8 mouse cellular contexts compared by ENCODE assay signal in the genomic region with DNA sequence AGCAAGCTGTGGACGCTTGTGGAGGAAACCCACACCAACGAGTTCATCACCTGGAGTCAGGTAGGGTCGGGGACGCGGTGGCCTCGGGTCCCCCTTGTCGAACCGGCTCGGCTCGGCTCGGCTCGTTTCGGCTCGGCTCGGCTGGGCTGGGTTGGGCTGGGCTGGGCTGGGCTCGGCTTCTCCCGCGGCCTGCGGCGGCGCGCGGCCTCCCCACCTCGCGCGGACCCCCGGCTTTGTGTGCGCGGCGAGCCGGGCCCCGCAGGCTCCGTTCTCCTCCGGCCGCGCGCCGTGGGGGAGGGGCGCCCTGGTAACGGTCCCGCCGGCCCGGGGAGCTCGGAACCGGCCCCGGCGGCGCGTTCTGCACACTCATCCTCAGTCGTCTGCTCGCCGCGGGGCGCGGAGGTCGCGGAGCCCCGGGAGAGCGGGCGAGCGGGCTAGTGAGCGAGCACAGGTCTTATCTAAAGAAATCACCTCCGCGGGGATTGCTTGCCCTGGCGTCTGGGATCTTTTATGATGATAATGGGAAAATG. TPM values are rescaled to one million over a fixed set of nuclear protein-coding genes. Genes with fewer than 3 reads are reported as not detected.
DNase-seq lines count a peak whose midpoint lies in the region; ATAC-seq and TF ChIP-seq lines count a peak whose summit lies in the region.

No protein-coding gene starts in this region.

- H3K79me2 ChIP-seq in CH12.LX (replicated peaks; ENCODE audit: control insufficient read depth, extremely low read depth, insufficient read depth, poor library complexity, severe bottlenecking) = peaks cover 3% of the 10 kb centered on the region

- H3K4me3 ChIP-seq in heart, embryonic 12.5 days = peak overlapping the region; percentile 92
- peak overlapping the region; percentile 72 to 87 (median 78) for H3K4me3 ChIP-seq in CH12.LX (replicated peaks in 1 of 3; ENCODE audit: low read depth in 2 of 3, low read length in 2 of 3, poor library complexity in 1 of 3)
- H3K4me3 ChIP-seq in bone marrow, adult 2 months (replicated peaks; ENCODE audit: control insufficient read depth, low read depth, low read length) = peak overlapping the region; percentile 95
- peak overlapping the region; percentile 84 for H3K4me3 ChIP-seq in limb, embryonic 11.5 days (ENCODE audit: low read depth, low read length)
- H3K4me3 ChIP-seq in midbrain, embryonic 10.5 days = peak overlapping the region; percentile 91

- peak overlapping the region; percentile 96 for H3K27ac ChIP-seq in heart, embryonic 12.5 days (ENCODE audit: poor library complexity, severe bottlenecking)
- no peak overlapping the region for H3K27ac ChIP-seq in CH12.LX (ENCODE audit: insufficient read depth, low read depth)
- peak overlapping the region; percentile 68 for H3K27ac ChIP-seq in bone marrow, adult 2 months (ENCODE audit: control insufficient read depth, insufficient read depth, low read depth, low read length, poor library complexity)
- peak overlapping the region; percentile 95 for H3K27ac ChIP-seq in limb, embryonic 11.5 days (replicated peaks; ENCODE audit: low read depth, low read length)
- peak overlapping the region; percentile 99 for H3K27ac ChIP-seq in midbrain, embryonic 10.5 days (replicated peaks)

- no peak for DNase-seq in heart, adult 11 months
- peak; percentile 17 for DNase-seq in CH12.LX (ENCODE audit: extremely low read depth)
- DNase-seq in gastrocnemius, postnatal 10 days = peak; percentile 82
- no peak for DNase-seq in limb, embryonic 11.5 days (ENCODE audit: low spot score)
- DNase-seq in midbrain, embryonic 10.5 days (ENCODE audit: low spot score) = no peak
- no peak for DNase-seq in right cerebral cortex, adult 18-20 months

- dilution Hi-C loops in CH12.LX (cut with MboI; ENCODE audit: extremely low pct_ligation_motif_present, extremely low pct_unique_long_range_greater_than_20kb, low sequenced_read_pairs) = no loop called here

- in situ Hi-C loops in CH12.LX (cut with MboI; ENCODE audit: low pct_ligation_motif_present, low pct_unique_long_range_greater_than_20kb, low sequenced_read_pairs) = no loop called here

- peaks cover 7% of the 10 kb centered on the region for H3K4me1 ChIP-seq in heart, embryonic 12.5 days (replicated peaks)
- peaks cover 4 to 11% of the 10 kb centered on the region in 2 experiments; a peak in 3 of 4 replicates for H3K4me1 ChIP-seq in CH12.LX (ENCODE audit: control insufficient read depth in 1 of 2, insufficient read depth in 2 of 2)
- H3K4me1 ChIP-seq in bone marrow, adult 2 months (ENCODE audit: control insufficient read depth, insufficient read depth, low read length) = no peaks in the 10 kb centered on the region; the same call in 1 of the 2 replicates
- peaks cover 3% of the 10 kb centered on the region; the same call in 1 of the 2 replicates for H3K4me1 ChIP-seq in limb, embryonic 11.5 days (ENCODE audit: control insufficient read depth, insufficient read depth, low read length)
- H3K4me1 ChIP-seq in midbrain, embryonic 10.5 days = peaks cover 35% of the 10 kb centered on the region

- no peaks in the 10 kb centered on the region for H3K9me3 ChIP-seq in heart, embryonic 12.5 days (replicated peaks)
- H3K9me3 ChIP-seq in CH12.LX (replicated peaks; ENCODE audit: low read length) = no peaks in the 10 kb centered on the region
- H3K9me3 ChIP-seq in limb, embryonic 11.5 days (ENCODE audit: control insufficient read depth, low read length) = no peaks in the 10 kb centered on the region
- no peaks in the 10 kb centered on the region for H3K9me3 ChIP-seq in midbrain, embryonic 10.5 days (replicated peaks)

- no peak for TF ChIP-seq POLR2A in CH12.LX (IDR thresholded peaks at IDR 0.05; ENCODE audit: low read depth, low read length)
- TF ChIP-seq POLR2A in bone marrow, adult 2 months (IDR thresholded peaks at IDR 0.05; ENCODE audit: borderline replicate concordance, control insufficient read depth, low read depth, low read length) = no peak

- no peak for TF ChIP-seq CTCF in CH12.LX (conservative IDR thresholded peaks at IDR 0.05 in 1 of 2, IDR thresholded peaks at IDR 0.05 in 1 of 2; ENCODE audit: low read depth in 2 of 2, low read length in 2 of 2)
- TF ChIP-seq CTCF in bone marrow, adult 2 months (IDR thresholded peaks at IDR 0.05; ENCODE audit: control insufficient read depth, insufficient read depth, low read length) = no peak

- no peak for TF ChIP-seq RAD21 in CH12.LX (IDR thresholded peaks at IDR 0.05; ENCODE audit: low read depth, low read length)

- peak overlapping the region; percentile 79 for H3K4me2 ChIP-seq in heart, embryonic 12.5 days
- peak overlapping the region; percentile 93; the same call in 1 of the 2 replicates for H3K4me2 ChIP-seq in CH12.LX (ENCODE audit: insufficient read depth, low read depth, poor library complexity, severe bottlenecking)
- peak overlapping the region; percentile 56 for H3K4me2 ChIP-seq in limb, embryonic 11.5 days (ENCODE audit: low read depth, severe bottlenecking)

- WGBS in heart, embryonic 12.5 days = under 1% methylated on average over 65 of the region's 65 CpGs
- under 1% methylated on average over 65 of the region's 65 CpGs for WGBS in bone marrow, adult 2 months
- WGBS in limb, embryonic 11.5 days = 0% methylated on average over 60 of the region's 65 CpGs
- WGBS in midbrain, embryonic 10.5 days = under 1% methylated on average over 65 of the region's 65 CpGs

- no peak for TF ChIP-seq EP300 in CH12.LX (IDR thresholded peaks at IDR 0.05; ENCODE audit: low read length)

- peak overlapping the region; percentile 96 for H3K9ac ChIP-seq in heart, embryonic 12.5 days
- H3K9ac ChIP-seq in CH12.LX (ENCODE audit: insufficient read depth, low read depth) = peak overlapping the region; percentile 84
- peak overlapping the region; percentile 97 for H3K9ac ChIP-seq in limb, embryonic 11.5 days (ENCODE audit: low read length)

- H3K27me3 ChIP-seq in heart, embryonic 12.5 days (replicated peaks) = no peaks in the 10 kb centered on the region
- H3K27me3 ChIP-seq in CH12.LX (replicated peaks) = no peaks in the 10 kb centered on the region
- no peaks in the 10 kb centered on the region for H3K27me3 ChIP-seq in limb, embryonic 11.5 days (ENCODE audit: control insufficient read depth, insufficient read depth, low read length)
- H3K27me3 ChIP-seq in midbrain, embryonic 10.5 days (ENCODE audit: low read depth, poor library complexity, severe bottlenecking) = no peaks in the 10 kb centered on the region

- peak; percentile 82 for ATAC-seq in heart, embryonic 12.5 days (ENCODE audit: insufficient number of reproducible peaks, low FRiP score)
- ATAC-seq in limb, embryonic 11.5 days (ENCODE audit: insufficient number of reproducible peaks, low FRiP score, low TSS enrichment, low read depth) = peak; percentile 86

- no peaks in the 10 kb centered on the region for H3K36me3 ChIP-seq in heart, embryonic 12.5 days
- no peaks in the 10 kb centered on the region for H3K36me3 ChIP-seq in CH12.LX (replicated peaks in 1 of 2; ENCODE audit: control insufficient read depth in 1 of 2, insufficient read depth in 1 of 2, low read length in 1 of 2)
- H3K36me3 ChIP-seq in limb, embryonic 11.5 days (ENCODE audit: control insufficient read depth, insufficient read depth, low read length) = no peaks in the 10 kb centered on the region
- H3K36me3 ChIP-seq in midbrain, embryonic 10.5 days = peaks cover 15% of the 10 kb centered on the region

TF ChIP-seq in CH12.LX, 34 proteins besides CTCF, POLR2A, EP300 and RAD21:
- TF ChIP-seq CHD2 (IDR thresholded peaks at IDR 0.05; ENCODE audit: low read length) (peak; percentile 31; the same call in 1 of the 2 replicates), KAT2A (IDR thresholded peaks at IDR 0.05; ENCODE audit: insufficient replicate concordance, low read length) (no peak), UBTF (IDR thresholded peaks at IDR 0.05; ENCODE audit: low read depth, low read length) (0 out of 2 replicates have a peak, but pooled peaks have one; percentile 72), ZC3H11A (IDR thresholded peaks at IDR 0.05; ENCODE audit: low read depth, low read length) (no peak), SIN3A (IDR thresholded peaks at IDR 0.05; ENCODE audit: low read length) (0 out of 2 replicates have a peak, but pooled peaks have one; percentile 32), MXI1 (IDR thresholded peaks at IDR 0.05; ENCODE audit: low read depth, low read length) (0 out of 2 replicates have a peak, but pooled peaks have one; percentile 47), NRF1 (IDR thresholded peaks at IDR 0.05; ENCODE audit: low read depth, low read length) (no peak), GABPA (IDR thresholded peaks at IDR 0.05; ENCODE audit: insufficient replicate concordance, low read depth, low read length) (no peak), RCOR1 (conservative IDR thresholded peaks at IDR 0.05; ENCODE audit: low read depth, low read length) (no peak)

RNA-seq across cellular contexts. Expression of a gene that starts 0.4 kb away (rescaled TPM):
- 28.0 and 29.5 TPM in 2 replicates for polyA plus RNA-seq in heart, embryonic 12.5 days (2016; fragmentation: Nextera tagmentation; extraction: Ambion mirVana)
- 7.2 and 7.4 TPM in 2 replicates for total RNA-seq in CH12.LX (2012; rRNA removed)
- total RNA-seq in CH12.LX (2014; rRNA removed) = 11.9 and 13.3 TPM in 2 replicates
- polyA plus RNA-seq in CH12.LX (2012; ENCODE audit: insufficient read length, low read depth) = 7.5 and 8.4 TPM in 2 replicates
- 4.5 and 7.4 TPM in 2 replicates for polyA plus RNA-seq in bone marrow, adult 2 months (2011; ENCODE audit: insufficient read depth, insufficient read length, low replicate concordance, missing spikeins)
- 10 to 100 TPM; 30.5 to 35.7 TPM for total RNA-seq in gastrocnemius, postnatal 10 days (2021)
- 45.3 and 49.7 TPM in 2 replicates for polyA plus RNA-seq in limb, embryonic 11.5 days (2014; fragmentation: Nextera tagmentation; extraction: Ambion mirVana)
- polyA plus RNA-seq in midbrain, embryonic 10.5 days (2016; fragmentation: Nextera tagmentation; extraction: Ambion mirVana) = 64.7 and 77.4 TPM in 2 replicates

RNA-seq across cellular contexts. Expression of a gene that starts 45.7 kb away (rescaled TPM):
- polyA plus RNA-seq in heart, embryonic 12.5 days (2016; fragmentation: Nextera tagmentation; extraction: Ambion mirVana) = 176 and 183 TPM in 2 replicates
- total RNA-seq in CH12.LX (2012; rRNA removed) (39.8 and 40.8 TPM in 2 replicates), CH12.LX (2014; rRNA removed) (74.7 and 86.5 TPM in 2 replicates)
- 54.2 and 56.2 TPM in 2 replicates for polyA plus RNA-seq in CH12.LX (2012; ENCODE audit: insufficient read length, low read depth)
- polyA plus RNA-seq in bone marrow, adult 2 months (2011; ENCODE audit: insufficient read depth, insufficient read length, low replicate concordance, missing spikeins) = 18.6 and 30.6 TPM in 2 replicates
- 100 to 1,000 TPM; 170 to 176 TPM for total RNA-seq in gastrocnemius, postnatal 10 days (2021)
- 152 and 158 TPM in 2 replicates for polyA plus RNA-seq in limb, embryonic 11.5 days (2014; fragmentation: Nextera tagmentation; extraction: Ambion mirVana)
- 142 and 176 TPM in 2 replicates for polyA plus RNA-seq in midbrain, embryonic 10.5 days (2016; fragmentation: Nextera tagmentation; extraction: Ambion mirVana)

Comparison
In these comparisons a context has a peak if more than half of its experiments do, and no peak if none do; other contexts are left out.
1. DNase-seq: peak in CH12.LX (single experiment) and gastrocnemius, postnatal 10 days (single experiment); none in heart, adult 11 months (single experiment), limb, embryonic 11.5 days (single experiment), midbrain, embryonic 10.5 days (single experiment) and right cerebral cortex, adult 18-20 months (single experiment).
2. Peak in every context shown above with its lines, with median percentiles within 50 percentile points of each other: H3K4me2 ChIP-seq, H3K4me3 ChIP-seq and H3K9ac ChIP-seq.